Mouse (Mus musculus): ENCODE data around the gene Gnptab. TPM values are rescaled to one million over a fixed set of nuclear protein-coding genes. Genes with fewer than 3 reads are reported as not detected.

The Gnptab gene
- total and polyA plus RNA-seq, 3 experiments = 14.2 to 24.1 TPM; not detected in 1

- TF ChIP-seq USF2 (IDR thresholded peaks at IDR 0.05; ENCODE audit: borderline replicate concordance in 1 of 2, insufficient read depth in 1 of 2, low read depth in 1 of 2, low read length in 2 of 2) (no peak), JUND (IDR thresholded peaks at IDR 0.05; ENCODE audit: low read depth, low read length) (no peak), CTCF (IDR thresholded peaks at IDR 0.05 in 2 of 3, conservative IDR thresholded peaks at IDR 0.05 in 1 of 3; ENCODE audit: control insufficient read depth in 1 of 3, insufficient read depth in 1 of 3, low read depth in 2 of 3, low read length in 3 of 3, poor library complexity in 1 of 3, severe bottlenecking in 1 of 3) (peak; percentile 66 to 93 (median 86); a peak in 5 of 6 replicates), ZNF384 (IDR thresholded peaks at IDR 0.05; ENCODE audit: low read depth, low read length) (no peak), ZMIZ1 (IDR thresholded peaks at IDR 0.05; ENCODE audit: low read depth, low read length) (0 out of 2 replicates have a peak, but pooled peaks have one; percentile 51)
Measured at GRCm38 (mm10) chr10:88379013-88379885, at the start of gene Gnptab, which contains the start of gene Dram1 (continued).

- peak; percentile 37 for DNase-seq (ENCODE audit: low read depth, low spot score)
- no peaks in the 10 kb centered on the region for H3K79me2 ChIP-seq (ENCODE audit: control insufficient read depth, insufficient read depth, low read length, poor library complexity)
- H3K9me3 ChIP-seq (replicated peaks; ENCODE audit: insufficient read depth, low read length) = no peaks in the 10 kb centered on the region
- H3K27ac ChIP-seq (ENCODE audit: control insufficient read depth, low read depth, low read length) = no peak overlapping the region
- H3K9ac ChIP-seq (ENCODE audit: control insufficient read depth, low read depth, low read length, poor library complexity, severe bottlenecking) = no peak overlapping the region
- no peaks in the 10 kb centered on the region for H3K27me3 ChIP-seq (ENCODE audit: control insufficient read depth in 1 of 2, insufficient read depth in 2 of 2, low read length in 2 of 2)
- no peaks in the 10 kb centered on the region for H3K4me1 ChIP-seq (ENCODE audit: control insufficient read depth in 1 of 2, insufficient read depth in 2 of 2, low read length in 2 of 2)
- H3K4me3 ChIP-seq (ENCODE audit: control insufficient read depth in 1 of 2, insufficient read depth in 1 of 2, low read depth in 2 of 2, low read length in 2 of 2) = no peak overlapping the region
- no peaks in the 10 kb centered on the region for H3K36me3 ChIP-seq (ENCODE audit: control insufficient read depth in 1 of 2, insufficient read depth in 2 of 2, low read length in 2 of 2)
- TF ChIP-seq USF2 (IDR thresholded peaks at IDR 0.05; ENCODE audit: borderline replicate concordance in 1 of 2, insufficient read depth in 1 of 2, low read depth in 1 of 2, low read length in 2 of 2) = no peak
- TF ChIP-seq MEF2A (IDR thresholded peaks at IDR 0.05; ENCODE audit: extremely low read depth, insufficient replicate concordance, low read depth, low read length, poor library complexity, severe bottlenecking) = no peak
- TF ChIP-seq RCOR1 (IDR thresholded peaks at IDR 0.05; ENCODE audit: low read depth, low read length) = no peak
- no peak for TF ChIP-seq MYB (IDR thresholded peaks at IDR 0.05; ENCODE audit: low read depth, low read length)
- peak; percentile 35 for TF ChIP-seq SMC3 (IDR thresholded peaks at IDR 0.05; ENCODE audit: low read depth, low read length)
- no peak for TF ChIP-seq NELFE (IDR thresholded peaks at IDR 0.05; ENCODE audit: low read depth, low read length)
- TF ChIP-seq MAFK (IDR thresholded peaks at IDR 0.05; ENCODE audit: borderline replicate concordance, low read depth, low read length) = no peak
- peak in 2 of 3 experiments; percentile 21 to 56; a peak in 4 of 6 replicates for TF ChIP-seq CTCF (IDR thresholded peaks at IDR 0.05 in 2 of 3, conservative IDR thresholded peaks at IDR 0.05 in 1 of 3; ENCODE audit: control insufficient read depth in 1 of 3, insufficient read depth in 1 of 3, low read depth in 2 of 3, low read length in 3 of 3, poor library complexity in 1 of 3, severe bottlenecking in 1 of 3)
- no peak for TF ChIP-seq UBTF (IDR thresholded peaks at IDR 0.05; ENCODE audit: borderline replicate concordance, insufficient read depth, low read depth, low read length)
- peak; percentile 38 for TF ChIP-seq RAD21 (IDR thresholded peaks at IDR 0.05; ENCODE audit: low read depth, low read length)
- no peak for TF ChIP-seq E2F4 (IDR thresholded peaks at IDR 0.05; ENCODE audit: borderline replicate concordance, low read depth, low read length)
- TF ChIP-seq USF1 (IDR thresholded peaks at IDR 0.05; ENCODE audit: low read depth, low read length) = no peak
Measured at GRCm38 (mm10) chr10:88330695-88331094, 48.2 kb upstream of the Gnptab start.
